Mouse (Mus musculus): ENCODE measurements around the gene Pkp2.

The Pkp2 gene

GRCm38 (mm10) chr16:16256672-16257071, 43.6 kb downstream of the Pkp2 start:
- in situ Hi-C loops (cut with MboI; ENCODE audit: low sequenced_read_pairs), result no loop called here

- in situ Hi-C loops (cut with MboI; ENCODE audit: low sequenced_read_pairs), result no loop called here
Measured at GRCm38 (mm10) chr16:16260882-16261281, 47.8 kb downstream of the Pkp2 start.

GRCm38 (mm10) chr16:16261481-16261880, 48.4 kb downstream of the Pkp2 start:
- in situ Hi-C loops (cut with MboI; ENCODE audit: low sequenced_read_pairs), result no loop called here

DNA sequence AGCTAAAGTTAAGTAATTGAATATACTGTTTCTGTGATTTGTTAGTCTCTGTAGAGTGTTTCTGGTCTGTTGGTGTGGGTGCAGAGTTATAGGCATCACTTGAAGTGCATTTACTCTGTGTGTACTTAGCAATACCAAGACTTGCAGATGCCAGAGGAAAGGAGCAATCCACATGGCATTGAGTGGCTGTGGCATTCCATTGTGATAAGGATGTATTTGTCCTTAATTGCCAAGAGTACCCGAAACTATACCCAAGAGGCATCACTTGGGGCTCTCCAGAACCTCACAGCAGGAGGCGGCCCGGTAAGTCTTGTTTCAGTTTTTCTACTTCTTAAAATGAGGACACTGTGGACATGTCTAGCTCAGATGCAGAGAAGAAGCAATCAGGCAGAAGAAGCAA, 49.3 kb downstream of the Pkp2 start:
- in situ Hi-C loops (cut with MboI; ENCODE audit: low sequenced_read_pairs), result no loop called here

DNA sequence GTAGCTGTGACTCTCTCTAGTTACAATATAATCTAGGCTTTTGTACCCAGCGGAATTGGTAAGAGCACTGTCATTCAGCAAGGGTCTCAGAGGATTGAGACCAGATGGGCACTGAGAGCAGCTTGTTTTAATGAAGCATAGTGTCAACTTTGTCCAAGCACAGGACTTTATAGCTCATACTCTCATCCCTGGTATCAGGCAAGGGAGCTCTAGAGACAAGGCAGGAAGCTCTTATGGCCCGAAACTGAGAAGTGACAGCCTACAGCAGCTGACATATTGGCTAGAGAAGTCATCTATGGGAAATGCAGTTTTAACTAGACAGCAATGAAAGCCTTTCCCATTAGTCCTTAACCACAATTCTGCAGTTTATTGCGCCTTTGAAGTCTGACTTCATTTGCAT, 59.9 kb downstream of the Pkp2 start:
- in situ Hi-C loops (cut with MboI; ENCODE audit: low sequenced_read_pairs), result no loop called here

DNA sequence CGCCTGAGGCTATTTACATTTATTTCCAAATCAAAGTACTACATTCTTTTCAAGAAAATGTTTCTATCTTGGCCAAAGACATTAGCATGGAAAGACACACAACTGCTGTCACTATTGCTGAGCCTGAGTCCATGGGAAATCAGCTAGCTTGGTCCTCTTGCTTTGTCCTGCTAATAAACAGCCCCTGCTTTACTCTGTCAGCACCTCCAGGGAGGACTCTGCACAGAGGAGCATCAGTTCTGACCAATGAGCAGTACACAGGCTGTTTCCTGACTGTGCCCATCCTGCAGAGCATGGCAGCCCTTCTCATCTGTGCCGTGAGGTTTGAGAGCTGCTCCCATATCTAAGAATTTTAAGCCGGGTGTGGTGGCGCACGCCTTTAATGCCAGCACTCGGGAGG, 60.6 kb downstream of the Pkp2 start:
- in situ Hi-C loops (cut with MboI; ENCODE audit: low sequenced_read_pairs), result no loop called here

DNA sequence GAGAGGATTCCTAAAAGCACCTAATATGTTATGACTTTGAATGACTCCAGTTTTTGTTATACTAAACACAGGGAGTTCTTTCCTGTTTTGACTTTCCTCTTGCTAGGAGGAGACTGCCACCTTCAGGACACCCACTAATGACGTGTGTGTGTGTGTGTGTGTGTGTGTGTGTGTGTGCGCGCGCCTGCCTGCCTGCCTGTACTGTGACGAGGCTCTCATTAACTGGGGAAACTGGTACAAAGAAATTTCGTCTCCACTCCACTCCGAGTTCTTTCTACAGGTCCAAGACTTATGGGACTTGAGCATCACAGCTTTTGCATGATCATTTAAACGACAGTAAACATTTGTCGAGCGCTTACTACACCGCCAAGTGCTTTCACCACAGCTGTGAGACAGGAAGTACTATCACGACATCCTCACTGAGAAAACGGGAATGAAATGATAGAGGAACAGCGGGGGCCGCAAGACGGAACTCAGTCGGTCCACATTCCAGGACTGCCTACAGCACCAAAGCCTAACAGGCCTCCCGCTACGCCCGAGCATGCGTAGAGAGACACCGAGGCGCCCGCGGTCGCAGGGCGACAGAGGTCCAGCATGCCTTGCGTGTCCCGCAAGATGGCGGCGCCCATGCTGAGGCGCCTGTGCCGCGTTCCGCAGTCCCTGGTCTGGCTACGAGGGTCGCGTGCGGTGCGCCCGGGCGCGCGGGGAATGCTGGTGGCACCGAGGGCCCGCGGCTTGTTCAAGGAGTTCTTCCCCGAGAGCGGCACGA, 89.4 kb downstream of the Pkp2 start, which contains the start of gene Yars2:
Yars2 (plus strand) TSS at position 597 of the 769 bp plus-strand sequence.
- in situ Hi-C loops (cut with MboI; ENCODE audit: low sequenced_read_pairs), result no loop called here

GRCm38 (mm10) chr16:16303138-16303827, 90.2 kb downstream of the Pkp2 start:
- in situ Hi-C loops (cut with MboI; ENCODE audit: low sequenced_read_pairs), result no loop called here

DNA sequence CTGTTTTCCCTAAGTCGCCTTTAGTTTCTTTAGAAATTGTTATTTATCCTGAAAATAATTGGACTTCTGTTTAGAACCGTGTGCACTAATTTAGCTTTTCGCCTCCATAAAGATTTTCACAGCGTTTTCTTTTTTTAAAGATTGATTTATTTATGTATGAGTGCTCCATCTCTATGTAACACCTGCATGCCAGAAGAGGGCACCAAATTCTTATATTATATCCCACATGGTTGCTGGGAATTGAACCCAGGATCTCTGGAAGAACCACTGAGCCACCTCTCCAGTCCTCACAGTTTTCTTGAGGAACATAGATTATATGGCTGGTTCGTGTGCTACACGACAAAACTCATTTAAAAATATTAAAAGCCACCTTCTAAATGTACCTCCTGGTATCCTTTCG, 90.8 kb downstream of the Pkp2 start:
- in situ Hi-C loops (cut with MboI; ENCODE audit: low sequenced_read_pairs), result no loop called here

DNA sequence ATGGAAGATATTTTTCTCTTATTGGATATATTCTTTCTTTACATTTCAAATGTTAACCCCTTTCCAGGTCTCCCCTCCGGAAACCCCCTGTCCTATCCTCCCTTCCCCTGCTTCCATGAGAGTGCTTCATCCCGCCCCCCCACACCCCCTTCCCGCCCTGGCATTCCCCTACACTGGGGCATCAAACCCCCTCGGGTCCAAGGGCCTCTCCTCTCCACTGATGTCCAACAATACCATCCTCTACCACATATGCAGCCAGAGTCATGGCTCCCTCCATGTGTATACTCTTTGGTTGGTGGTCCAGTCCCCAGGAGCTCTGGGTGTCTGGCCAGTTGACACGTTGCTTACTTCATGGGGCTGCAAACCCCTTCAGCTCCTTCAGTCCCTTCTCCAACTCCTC, 98.2 kb downstream of the Pkp2 start:
- in situ Hi-C loops (cut with MboI; ENCODE audit: low sequenced_read_pairs), result no loop called here
